Mouse (Mus musculus) stomach, postnatal 0 days (tissue): Measurements from ENCODE around the gene Ampd3. TPM values are rescaled to one million over a fixed set of nuclear protein-coding genes. Genes with fewer than 3 reads are reported as not detected.

Source experiments
- ATAC-seq: fragments of 200-750 bp; cut with Nextera tagmentation; 2 replicates; pipeline ENCODE4 v1.8.0; 2017; ENCODE audit not compliant: low FRiP score, low TSS enrichment
- DNase-seq: peaks from one replicate; pipeline ENCODE4 v3.0.0-alpha.2; 2016; ENCODE audit warnings: low spot score
- H3K27ac ChIP-seq: fragments of 300-500 bp; sonication (generic); replicated peaks from 2 replicates; pipeline ENCODE4 v1.5.1; 2014; ENCODE audit warnings: mild to moderate bottlenecking, control low read depth
- H3K27me3 ChIP-seq: fragments of 300-500 bp; sonication (generic); 2 replicates; pipeline ENCODE4 v1.6.1; 2014; ENCODE audit warnings: low read length; ENCODE audit not compliant: control insufficient read depth, insufficient read depth
- H3K36me3 ChIP-seq: fragments of 300-500 bp; sonication (generic); 2 replicates; pipeline ENCODE4 v1.6.1; 2014; ENCODE audit warnings: low read length, mixed read lengths; ENCODE audit not compliant: control insufficient read depth, insufficient read depth
- H3K4me1 ChIP-seq: fragments of 300-500 bp; sonication (generic); replicated peaks from 2 replicates; pipeline ENCODE4 v1.6.1; 2014; ENCODE audit warnings: antibody characterized with exemption; ENCODE audit not compliant: control insufficient read depth, insufficient read depth
- H3K4me2 ChIP-seq: fragments of 300-500 bp; sonication (generic); replicated peaks from 2 replicates; pipeline ENCODE4 v1.6.1; 2014; ENCODE audit warnings: low read depth, mild to moderate bottlenecking, control low read depth, moderate library complexity
- H3K4me3 ChIP-seq: fragments of 300-500 bp; sonication (generic); 2 replicates; pipeline ENCODE4 v1.5.1; 2014; ENCODE audit warnings: low read depth, low read length, control low read depth
- H3K9ac ChIP-seq: fragments of 300-500 bp; sonication (generic); 2 replicates; pipeline ENCODE4 v1.6.1; 2014; ENCODE audit warnings: mild to moderate bottlenecking, low read length, control low read depth, mixed read lengths
- H3K9me3 ChIP-seq: fragments of 300-500 bp; sonication (generic); 2 replicates; pipeline ENCODE4 v1.6.1; 2016; ENCODE audit warnings: low read length; ENCODE audit not compliant: control insufficient read depth
- CTCF ChIP-seq: IDR thresholded peaks from 2 replicates; pipeline ENCODE4 v1.5.1; 2016; ENCODE audit warnings: antibody characterized with exemption, low read depth, mild to moderate bottlenecking, moderate library complexity
- EP300 ChIP-seq: optimal IDR thresholded peaks from 2 replicates; pipeline ENCODE3; 2016; ENCODE audit warnings: antibody characterized with exemption
- WGBS: fragments of 180-500 bp; shearing (Covaris S2); extraction: QIAGEN DNeasy Blood & Tissue Kit; methylation state at CpG from one replicate; pipeline ENCODE4 v1.1.7; 2014; 5-methylcytosine and 5-hydroxymethylcytosine counted together
- polyA plus RNA-seq: library from polyadenylated mRNA; unstranded; fragments of >200 nt; fragmentation: Nextera tagmentation; extraction: Ambion mirVana; gene quantifications from 2 replicates; pipeline ENCODE4 v1.2.1, GENCODE M21; 2015

Ampd3 gene
- polyA plus RNA-seq, 1 experiment from 2014 or later: 4.7 TPM

- peaks cover 5% of the 10 kb centered on the region for H3K4me1 ChIP-seq
- no peak overlapping the region for H3K27ac ChIP-seq
- no peaks in the 10 kb centered on the region for H3K27me3 ChIP-seq
- TF ChIP-seq EP300: no peak
- TF ChIP-seq CTCF: no peak
- ATAC-seq (no peak), DNase-seq (no peak)
- H3K4me2 ChIP-seq: no peak overlapping the region
- H3K9ac ChIP-seq: no peak overlapping the region
- H3K4me3 ChIP-seq: no peak overlapping the region
- WGBS: 91% methylated on average over 3 of the region's 3 CpGs
- no peaks in the 10 kb centered on the region for H3K36me3 ChIP-seq
- H3K9me3 ChIP-seq: no peaks in the 10 kb centered on the region
Measured at GRCm38 (mm10) chr7:110772343-110772742, 4.3 kb downstream of the Ampd3 start.

DNA sequence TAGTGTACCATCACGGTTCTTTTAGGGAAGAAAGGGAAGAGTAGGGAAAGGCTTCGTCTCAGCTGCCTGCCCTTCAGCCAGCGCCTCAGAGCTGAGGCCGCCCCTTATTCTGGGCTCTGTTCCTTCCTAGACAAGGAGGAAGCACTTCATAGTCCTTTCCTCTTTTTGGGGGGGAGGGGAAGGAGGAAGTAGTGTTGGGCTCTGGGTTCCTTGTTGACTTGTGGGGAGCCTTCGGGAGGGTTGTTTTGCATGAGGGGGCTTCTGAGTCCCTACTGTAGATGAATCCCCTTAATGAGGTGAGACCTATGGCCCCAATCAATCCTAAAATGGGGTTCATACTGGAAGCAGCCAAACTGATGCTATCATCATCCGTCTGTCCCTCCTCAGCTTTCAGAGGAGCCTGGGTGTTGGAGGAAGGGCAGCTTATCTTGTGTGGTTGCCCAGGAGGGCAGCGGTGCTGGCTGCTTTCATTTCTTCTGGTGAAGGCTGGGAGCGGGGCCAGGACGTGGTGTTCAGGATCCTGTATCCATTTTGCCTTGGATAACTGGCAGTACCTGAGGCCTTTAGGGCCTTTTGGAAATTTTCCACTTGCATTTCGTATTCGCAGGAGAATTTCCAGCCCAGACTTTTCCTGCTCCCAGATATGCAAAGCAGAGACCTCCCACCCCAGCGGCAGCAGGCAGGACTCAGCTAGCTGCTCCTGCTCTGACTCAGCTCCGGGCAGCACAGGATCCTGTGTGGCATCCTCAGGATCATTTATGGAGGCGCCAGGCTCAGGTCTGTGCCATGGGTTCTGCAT, 5.4 kb downstream of the Ampd3 start:
- 32% methylated on average over 14 of the region's 14 CpGs for WGBS
- TF ChIP-seq EP300 (no peak), CTCF (no peak)
- peaks cover 5% of the 10 kb centered on the region for H3K4me1 ChIP-seq
- H3K36me3 ChIP-seq: no peaks in the 10 kb centered on the region
- peak; percentile 54 for ATAC-seq
- H3K27ac ChIP-seq: peak overlapping the region; percentile 56
- peak overlapping the region; percentile 34; the same call in 1 of the 2 replicates for H3K4me2 ChIP-seq
- 0 out of 2 replicates have a peak overlapping the region, but pooled peaks have one; percentile 18 for H3K9ac ChIP-seq
- H3K4me3 ChIP-seq: no peak overlapping the region
- peak; percentile 57 for DNase-seq
- H3K27me3 ChIP-seq: no peaks in the 10 kb centered on the region
- H3K9me3 ChIP-seq: no peaks in the 10 kb centered on the region

DNA sequence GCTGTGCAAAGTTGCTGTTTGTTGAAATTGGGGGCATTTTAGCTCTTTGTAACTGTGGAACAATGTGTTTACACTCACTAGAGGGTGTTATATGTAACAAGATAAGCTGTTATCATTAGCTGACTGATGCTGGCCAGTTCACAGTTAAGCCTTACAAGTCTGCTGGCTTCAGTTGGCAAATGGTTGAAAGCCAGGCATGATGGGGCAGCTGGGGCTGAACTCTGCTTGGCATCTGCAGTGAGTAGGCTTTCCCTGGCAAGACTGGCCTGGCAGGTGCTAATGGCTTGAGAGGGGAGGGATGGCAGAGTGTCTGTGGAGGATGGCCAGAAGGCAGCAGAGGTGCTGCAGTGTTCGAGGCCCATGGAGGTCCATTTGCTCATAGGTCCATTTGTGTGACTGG, 6.1 kb downstream of the Ampd3 start:
- no peak for TF ChIP-seq CTCF
- TF ChIP-seq EP300: no peak
- peak overlapping the region; percentile 56 for H3K27ac ChIP-seq
- H3K4me3 ChIP-seq: no peak overlapping the region
- 79% methylated on average over 1 of the region's 1 CpGs for WGBS
- DNase-seq (peak; percentile 38), ATAC-seq (0 out of 2 replicates have a peak, but pooled peaks have one; percentile 25)
- no peaks in the 10 kb centered on the region for H3K9me3 ChIP-seq
- H3K4me1 ChIP-seq: peaks cover 5% of the 10 kb centered on the region
- H3K4me2 ChIP-seq: peak overlapping the region; percentile 34; the same call in 1 of the 2 replicates
- no peaks in the 10 kb centered on the region for H3K36me3 ChIP-seq
- H3K27me3 ChIP-seq: no peaks in the 10 kb centered on the region
- 0 out of 2 replicates have a peak overlapping the region, but pooled peaks have one; percentile 18 for H3K9ac ChIP-seq

GRCm38 (mm10) chr7:110774674-110775073, 6.7 kb downstream of the Ampd3 start:
- no peak overlapping the region for H3K4me3 ChIP-seq
- H3K27ac ChIP-seq: no peak overlapping the region
- H3K36me3 ChIP-seq: no peaks in the 10 kb centered on the region
- TF ChIP-seq EP300: no peak
- no peak for TF ChIP-seq CTCF
- no peaks in the 10 kb centered on the region for H3K9me3 ChIP-seq
- DNase-seq (no peak), ATAC-seq (no peak)
- no peaks in the 10 kb centered on the region for H3K27me3 ChIP-seq
- 82% methylated on average over 8 of the region's 8 CpGs for WGBS
- H3K4me2 ChIP-seq: no peak overlapping the region
- peaks cover 5% of the 10 kb centered on the region for H3K4me1 ChIP-seq
- no peak overlapping the region for H3K9ac ChIP-seq

- Histone ChIP-seq H3K4me2 (no peak overlapping the region), H3K27me3 (no peaks in the 10 kb centered on the region), H3K27ac (no peak overlapping the region), H3K9ac (no peak overlapping the region), H3K9me3 (no peaks in the 10 kb centered on the region), H3K36me3 (no peaks in the 10 kb centered on the region; the same call in 1 of the 2 replicates), H3K4me1 (peaks cover 5% of the 10 kb centered on the region), H3K4me3 (no peak overlapping the region)
- 80% methylated on average over 18 of the region's 18 CpGs for WGBS
- ATAC-seq: no peak
- DNase-seq: no peak
- TF ChIP-seq CTCF: no peak
- no peak for TF ChIP-seq EP300
Measured at GRCm38 (mm10) chr7:110777146-110778001, 9.4 kb downstream of the Ampd3 start.
